Mouse (Mus musculus): Measurements from ENCODE around the gene Gpr88.

DNA sequence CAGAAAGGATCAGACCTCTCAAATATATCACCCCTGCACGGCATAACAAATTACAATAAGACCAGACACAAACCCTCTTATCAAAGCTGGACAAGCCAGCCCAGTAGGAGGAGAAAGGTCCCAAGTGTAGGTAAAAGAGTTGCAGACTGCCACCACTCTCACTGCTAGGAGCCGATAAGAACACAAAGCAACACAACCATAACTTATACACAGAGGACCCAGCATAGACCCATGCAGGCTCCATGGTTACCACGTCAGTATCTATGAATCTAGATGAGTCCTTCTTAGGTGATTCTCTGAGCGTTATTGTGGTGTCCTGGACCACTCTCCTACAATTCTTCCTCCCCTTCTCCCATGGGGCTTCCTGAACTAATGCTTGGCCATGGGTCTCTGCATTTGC, 24.0 kb downstream of the Gpr88 start:
- TF ChIP-seq ZC3H11A (IDR thresholded peaks at IDR 0.05; ENCODE audit: borderline replicate concordance, low read depth, low read length) (no peak), ZNF384 (IDR thresholded peaks at IDR 0.05; ENCODE audit: low read depth, low read length) (no peak), CHD2 (IDR thresholded peaks at IDR 0.05; ENCODE audit: low read depth, low read length) (no peak), HCFC1 (IDR thresholded peaks at IDR 0.05; ENCODE audit: borderline replicate concordance, insufficient read depth, low read length) (no peak), MAFK (IDR thresholded peaks at IDR 0.05; ENCODE audit: insufficient read depth, low read depth, low read length) (no peak)

All from ES-E14 (cell line).